Mouse (Mus musculus) liver, adult 2 months (tissue): ENCODE measurements around the gene Sh3d19.

Experiments used
- CTCF ChIP-seq: fragments of 200-500 bp; IDR thresholded peaks from 2 replicates; pipeline ENCODE4 v1.5.1; 2011; ENCODE audit warnings: low read depth, low read length, control low read depth
- POLR2A ChIP-seq: fragments of 200-500 bp; IDR thresholded peaks from 2 replicates; pipeline ENCODE4 v1.6.1; 2011; ENCODE audit warnings: low read length, control low read depth; ENCODE audit not compliant: insufficient read depth; ENCODE audit errors: extremely low read depth

DNA sequence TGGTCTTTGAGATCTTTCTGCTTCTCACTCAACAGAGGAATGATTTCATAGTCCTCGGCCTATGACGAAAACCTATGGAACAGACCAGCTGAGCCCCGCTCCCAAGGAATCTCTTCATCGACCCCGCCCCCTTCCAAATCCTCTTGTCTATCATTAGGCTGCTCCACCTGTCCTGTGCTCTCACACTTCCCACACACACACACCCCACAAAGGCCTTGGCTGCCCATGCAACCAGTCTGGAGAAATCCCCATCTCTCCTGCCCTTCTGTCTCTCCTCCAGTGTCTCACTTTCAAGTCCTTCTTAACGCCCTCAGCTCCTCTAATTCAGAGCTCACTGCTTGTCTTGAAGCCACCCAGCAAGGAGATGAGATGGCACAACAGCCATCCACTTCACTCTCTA, 131.0 kb downstream of the Sh3d19 start:
- TF ChIP-seq CTCF (no peak), POLR2A (no peak)
